Mouse (Mus musculus) naive thymus-derived CD4-positive, alpha-beta T cell, adult 2 months (primary cell): Measurements from ENCODE around the gene Hes3.

Source experiments
- DNase-seq: peaks from one replicate; pipeline ENCODE4 v3.0.0-alpha.2; 2011; ENCODE audit warnings: low read depth

The Hes3 gene

GRCm38 (mm10) chr4:152291562-152291961 is at the start of gene Hes3:
Hes3 (minus strand) TSS chr4:152291662.
- no peak for DNase-seq

DNA sequence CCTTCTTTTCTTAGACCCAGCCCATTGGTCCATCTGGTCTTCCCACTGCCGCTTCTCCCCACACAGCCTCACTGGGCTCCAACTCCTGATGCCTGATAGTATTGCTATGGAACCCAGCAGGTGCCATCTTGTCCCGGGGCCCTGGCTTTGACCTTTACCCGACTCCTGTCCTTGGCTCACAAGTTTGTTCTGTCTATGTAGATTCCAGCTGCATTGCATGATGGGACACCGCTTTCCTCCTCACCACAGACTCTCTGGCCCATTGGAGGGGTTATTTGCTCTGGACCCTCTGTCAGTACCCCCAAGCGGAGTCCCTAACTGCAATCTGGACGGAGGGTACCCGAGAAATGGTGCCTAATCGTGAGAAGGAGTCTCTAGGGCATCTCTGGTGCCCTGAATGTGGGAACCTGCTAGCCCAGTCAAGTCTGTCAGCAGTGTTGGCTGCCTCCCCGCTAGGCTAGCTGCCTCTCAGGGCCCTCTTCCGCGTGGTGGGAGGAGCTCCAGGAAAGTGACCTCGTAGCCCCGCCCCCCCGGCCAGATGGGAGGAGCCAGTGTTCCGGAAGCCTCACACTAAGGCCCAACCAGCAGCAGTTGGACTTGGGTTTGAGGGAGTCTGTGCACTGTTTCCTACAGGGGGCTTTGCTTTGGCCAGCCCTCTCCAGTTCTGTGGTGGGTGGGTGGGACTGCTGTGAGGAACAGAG is 49.3 kb upstream of the Hes3 start:
- DNase-seq = no peak

DNA sequence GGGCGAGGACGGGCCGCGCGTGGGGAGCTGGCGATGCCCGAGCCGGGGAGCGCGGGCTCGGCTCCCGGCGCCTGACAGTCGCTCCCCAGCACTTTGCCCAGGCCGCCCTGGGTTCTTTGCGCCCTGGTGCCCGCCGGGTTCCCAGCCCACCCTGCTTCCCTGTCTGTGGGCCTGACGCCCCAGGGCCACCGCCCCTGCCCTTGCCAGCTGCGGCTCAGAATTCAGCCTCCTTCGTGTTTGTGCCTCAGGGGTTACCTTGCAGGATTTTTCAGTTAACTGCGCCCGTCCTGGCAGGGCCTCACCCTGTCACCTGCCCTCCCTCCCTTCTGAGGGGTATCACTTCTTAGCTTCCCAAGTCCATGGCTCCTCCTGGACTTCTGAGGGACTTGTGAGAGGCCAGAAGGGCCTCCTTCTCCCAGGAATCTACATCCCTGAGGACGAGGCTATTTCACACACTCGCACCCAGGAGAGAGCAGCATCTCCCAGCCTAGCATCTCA is 47.9 kb upstream of the Hes3 start:
- no peak for DNase-seq

DNA sequence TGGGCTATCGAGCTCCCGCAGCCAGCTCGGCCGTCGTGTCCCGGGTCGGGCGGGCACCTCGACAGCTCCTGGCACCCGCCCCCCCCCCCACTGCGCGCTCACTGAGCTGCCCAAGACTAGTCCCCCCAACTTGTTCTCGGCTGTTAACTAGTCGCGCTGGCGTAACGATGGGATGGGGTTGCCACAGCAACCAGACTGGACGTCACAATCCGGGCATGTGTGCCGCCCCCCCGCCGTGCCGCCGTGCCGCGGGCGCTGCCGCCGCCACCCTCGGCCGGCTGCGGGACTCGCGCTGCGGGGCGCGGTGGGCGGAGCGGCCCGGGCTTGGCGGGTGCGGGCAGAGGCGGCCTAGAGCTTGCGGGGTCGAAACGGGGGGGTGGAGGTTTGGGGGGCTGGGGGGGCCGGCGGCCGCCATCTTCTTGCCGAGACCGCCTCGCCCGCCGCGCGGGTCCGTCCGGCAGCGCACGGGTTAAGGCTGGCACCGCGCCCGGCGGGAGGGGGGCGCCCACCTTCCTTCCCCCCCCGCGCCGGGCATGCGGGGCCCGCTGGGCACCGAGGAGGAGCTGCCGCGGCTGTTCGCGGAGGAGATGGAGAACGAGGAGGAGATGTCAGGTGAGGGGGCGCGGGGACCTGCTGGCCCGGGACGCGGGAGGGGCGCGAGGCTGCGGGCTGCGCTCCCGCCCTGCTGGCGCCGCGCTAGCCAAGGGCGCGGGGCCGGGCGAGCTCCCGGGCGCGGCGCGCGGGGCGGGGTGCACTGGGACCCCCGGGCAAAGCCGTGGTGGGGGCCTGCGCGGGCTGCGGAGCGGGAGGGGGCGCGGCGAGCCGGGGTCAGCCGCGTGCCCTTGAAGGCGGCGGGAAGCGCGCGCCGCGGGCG is 47.2 kb upstream of the Hes3 start, which contains the start of gene Chd5:
TSS of gene Chd5 (plus strand) at position 233 of the 874 bp plus-strand sequence.
- DNase-seq = no peak

DNA sequence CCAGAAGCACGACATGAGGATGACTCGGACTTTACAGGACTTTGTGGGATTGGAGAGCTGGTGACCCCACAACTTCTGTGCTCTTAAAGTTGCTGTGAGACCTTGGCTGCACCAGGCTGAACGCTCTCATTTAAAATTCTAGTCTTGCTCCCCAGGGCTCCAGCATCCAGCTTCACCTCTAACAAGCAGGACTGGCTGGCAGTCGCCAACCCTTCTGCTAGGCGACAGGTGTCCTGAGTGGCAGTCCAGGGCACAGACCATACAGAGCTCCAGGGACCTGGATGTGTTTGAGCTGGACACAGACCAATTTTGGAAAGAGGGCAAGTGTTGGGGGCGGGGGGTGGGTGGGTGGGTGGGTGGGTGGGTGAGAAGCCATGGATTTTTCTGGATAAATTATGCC is 46.3 kb upstream of the Hes3 start:
- DNase-seq = no peak

DNA sequence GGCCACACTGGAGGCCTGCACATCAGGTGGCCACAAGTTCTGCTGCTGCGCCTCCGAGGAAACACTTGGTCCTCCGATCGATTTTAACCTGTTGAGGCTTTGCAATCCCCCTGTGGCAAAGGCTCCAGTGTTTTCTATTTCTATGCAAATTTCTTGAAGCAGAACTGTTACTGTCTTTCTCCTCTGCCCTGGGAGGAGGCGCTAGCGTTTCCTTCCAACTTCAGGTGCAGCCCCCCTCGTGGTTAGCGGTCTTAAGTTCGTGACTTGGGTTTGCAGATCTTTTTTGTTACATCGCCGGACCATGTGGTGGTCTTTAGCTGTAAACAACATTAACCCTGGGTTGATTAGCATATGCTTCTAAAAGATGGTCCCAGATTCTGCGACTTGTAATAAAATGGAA is 42.1 kb upstream of the Hes3 start:
- DNase-seq = no peak

- DNase-seq = peak; percentile 61
These were observed 41.5 kb upstream of the Hes3 start for GRCm38 (mm10) chr4:152332952-152333351.

DNA sequence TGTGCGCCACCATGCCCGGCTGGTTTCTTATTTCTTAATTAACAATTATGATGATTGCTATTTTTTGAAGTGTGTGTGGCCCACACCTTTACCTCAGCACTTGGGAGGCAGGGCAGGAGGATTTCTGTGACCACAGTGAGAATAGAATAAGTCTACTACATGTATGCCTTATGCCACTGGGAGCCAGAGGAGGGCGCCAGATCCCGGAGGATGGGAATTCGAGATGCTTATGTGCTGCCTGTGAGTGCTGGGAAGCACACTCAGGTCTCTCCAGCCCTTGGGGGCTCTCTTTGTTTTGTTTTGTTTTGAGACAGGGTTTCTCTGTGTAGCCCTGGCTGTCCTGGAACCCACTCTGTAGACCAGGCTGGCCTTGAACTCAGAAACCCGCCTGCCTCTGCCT is 37.2 kb upstream of the Hes3 start:
- DNase-seq = peak; percentile 56

DNA sequence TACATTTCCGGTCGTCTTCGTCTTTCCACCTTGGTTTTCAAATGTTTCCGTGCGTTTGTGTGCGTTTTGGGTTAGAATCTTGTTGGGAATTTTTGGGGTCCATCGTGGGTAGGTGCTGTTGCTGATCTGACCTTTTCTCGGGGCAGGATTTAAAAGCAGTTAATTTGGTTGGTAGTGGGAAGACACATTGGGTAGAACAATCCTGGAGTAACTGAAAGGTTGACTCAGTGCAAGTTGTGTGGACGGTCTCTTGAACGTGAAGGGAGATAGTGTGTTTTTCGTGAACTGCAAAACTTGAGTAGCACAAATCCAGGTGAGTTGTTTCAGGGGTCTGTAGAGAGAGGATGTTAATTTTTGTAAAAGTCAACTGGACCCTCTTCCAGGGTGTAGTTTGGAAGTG is 35.1 kb upstream of the Hes3 start:
- no peak for DNase-seq

- peak; percentile 97 for DNase-seq
These were observed 34.3 kb upstream of the Hes3 start, which contains the start of gene Rpl22 for GRCm38 (mm10) chr4:152325574-152326411. Rpl22 (plus strand) TSS chr4:152325742.

DNA sequence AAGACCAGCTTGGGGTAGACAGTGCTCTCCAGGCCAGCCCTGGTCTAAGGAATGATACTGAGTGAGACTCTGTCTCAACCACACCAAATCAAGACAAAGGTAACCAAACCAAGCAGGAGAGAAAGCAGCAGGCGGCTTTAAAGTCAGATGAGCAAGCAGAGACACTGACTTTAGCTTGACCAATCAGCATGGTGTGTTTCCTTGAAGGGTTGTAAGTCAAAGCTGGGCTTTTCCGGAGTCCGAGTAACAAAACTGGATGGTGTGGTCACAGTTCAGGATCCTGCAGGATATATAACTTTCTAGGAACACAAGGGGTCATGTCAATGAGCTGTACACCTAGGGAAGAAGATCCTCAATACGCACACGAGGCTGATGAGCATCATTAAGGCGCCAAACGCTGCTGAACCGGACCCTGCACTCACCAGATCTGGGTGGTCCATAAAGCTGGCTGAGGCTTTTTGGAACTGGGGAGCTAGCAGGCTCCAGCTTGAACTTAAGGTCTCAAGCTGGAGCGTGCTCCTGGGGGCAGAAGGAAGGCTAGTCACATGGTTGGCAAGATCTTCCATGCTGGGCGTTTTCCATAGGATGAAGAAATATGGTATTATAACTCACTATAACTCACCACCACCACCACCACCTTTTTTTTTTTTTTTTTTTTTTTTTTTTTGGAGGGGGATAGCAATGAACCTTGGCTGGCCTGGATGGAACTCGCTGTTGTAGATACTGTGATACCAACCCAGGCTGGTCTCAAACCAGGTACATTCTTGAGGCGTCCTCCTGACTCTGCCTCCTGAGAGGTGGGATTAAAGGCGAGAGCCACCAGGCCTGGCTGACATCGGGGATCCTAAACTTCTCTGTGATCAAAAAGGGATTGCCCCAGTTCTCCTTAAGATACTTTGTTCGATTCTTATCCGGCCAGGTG is 33.4 kb upstream of the Hes3 start:
- peak; percentile 31 for DNase-seq

DNA sequence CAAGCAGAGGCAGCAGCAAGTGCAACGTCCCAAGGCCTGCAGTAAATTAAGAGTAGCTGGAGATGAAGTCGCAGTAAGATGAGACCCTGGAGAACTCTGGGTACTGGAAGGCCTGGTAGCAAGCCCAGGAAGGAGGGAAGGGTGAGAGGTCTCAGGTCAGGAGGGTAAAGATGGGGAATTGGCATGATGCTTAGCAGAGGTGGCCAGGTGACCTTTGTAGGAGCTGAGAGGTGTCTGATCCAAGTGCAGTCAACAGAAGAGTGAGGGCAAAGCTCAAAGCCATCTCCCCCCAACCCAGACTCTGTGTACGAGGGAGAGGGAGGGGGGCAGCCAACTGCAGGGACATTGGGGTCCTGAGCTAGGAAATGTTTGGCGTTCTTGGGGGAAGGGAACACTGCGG is 30.0 kb upstream of the Hes3 start:
- DNase-seq = no peak

GRCm38 (mm10) chr4:152318517-152319234 is 27.2 kb upstream of the Hes3 start, which contains the start of gene Rnf207:
Rnf207 (minus strand) TSS chr4:152318993.
- DNase-seq = peak; percentile 66

- DNase-seq = no peak
These were observed 26.2 kb upstream of the Hes3 start for GRCm38 (mm10) chr4:152317631-152318033.

DNA sequence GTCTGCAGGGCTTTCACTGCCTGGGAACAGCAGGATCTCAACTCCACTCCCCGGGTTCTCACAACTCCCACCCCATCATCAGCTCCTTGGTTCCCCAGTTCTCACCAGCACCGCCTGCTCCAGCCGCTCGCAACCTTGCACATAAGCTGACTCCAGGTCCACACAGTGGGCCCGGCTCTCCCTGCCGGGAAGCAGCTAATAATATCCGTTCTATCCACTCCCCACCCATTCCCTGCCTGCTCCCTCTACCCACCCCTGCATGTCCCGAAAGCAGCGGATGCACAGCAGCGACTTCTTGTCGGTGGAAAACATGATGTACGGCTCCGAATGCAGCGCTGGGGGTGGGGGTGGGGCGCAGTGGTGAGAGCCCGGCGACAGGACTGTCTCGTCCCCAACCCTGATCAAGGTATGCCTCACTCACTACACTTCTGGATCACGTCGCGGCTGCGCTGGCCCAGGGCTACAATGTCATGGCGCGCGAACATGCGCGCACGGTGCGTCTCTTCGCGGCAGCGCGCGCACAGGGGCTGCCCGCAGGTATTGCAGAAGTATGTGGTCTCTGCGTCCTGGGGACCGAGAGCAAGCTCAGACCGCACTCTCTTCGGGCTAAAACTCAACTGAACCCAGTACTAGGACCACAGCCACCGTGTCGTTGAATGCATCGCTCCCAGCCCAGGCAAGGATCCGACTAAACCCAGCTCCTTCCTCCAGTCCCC is 24.2 kb upstream of the Hes3 start:
- no peak for DNase-seq

- DNase-seq = peak; percentile 31
These were observed 22.5 kb upstream of the Hes3 start for GRCm38 (mm10) chr4:152313934-152314333.

DNA sequence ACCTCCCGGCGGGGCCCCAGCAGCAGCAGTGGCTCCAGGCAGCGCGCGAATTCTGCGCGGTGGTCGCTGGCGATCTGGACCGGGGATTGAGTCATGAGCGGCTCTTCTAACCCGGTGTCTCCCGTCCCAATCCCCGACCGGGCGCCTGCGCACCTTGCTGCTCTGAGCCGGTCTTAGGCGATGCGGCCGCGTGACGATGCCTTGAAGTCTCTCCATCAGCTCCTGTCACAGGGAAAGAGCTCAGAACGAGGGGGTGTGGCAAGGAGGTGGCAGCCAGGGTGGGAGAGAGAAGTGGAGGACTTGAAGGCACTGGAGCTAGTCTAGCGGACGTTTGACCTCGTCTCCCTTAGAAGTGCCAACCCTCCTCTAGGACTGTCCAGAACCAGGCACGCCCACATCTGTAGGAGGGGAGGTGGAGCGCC is 21.8 kb upstream of the Hes3 start:
- peak; percentile 31 for DNase-seq

DNA sequence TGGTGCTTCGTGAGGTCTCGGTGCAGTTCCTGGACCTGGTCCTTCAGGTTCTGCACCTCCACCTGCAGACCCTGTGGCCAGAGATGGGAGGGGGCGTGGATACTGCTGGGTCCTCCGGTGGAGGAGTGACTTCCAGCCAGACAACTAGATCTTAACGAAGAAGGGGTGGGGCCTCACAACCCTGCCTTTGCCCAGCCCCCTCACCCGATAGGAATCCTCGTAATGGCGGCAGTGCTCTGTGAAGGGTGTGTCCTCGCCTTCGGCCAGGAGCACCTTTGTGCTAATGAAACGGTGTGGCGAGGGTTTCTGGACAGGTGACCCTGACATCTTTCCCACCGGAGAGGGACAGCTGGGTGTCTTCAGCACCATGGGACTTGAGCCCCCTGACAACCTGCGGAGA is 20.7 kb upstream of the Hes3 start:
- no peak for DNase-seq

GRCm38 (mm10) chr4:152307542-152307941 is 16.1 kb upstream of the Hes3 start:
- DNase-seq = no peak

GRCm38 (mm10) chr4:152305991-152306390 is 14.5 kb upstream of the Hes3 start:
- no peak for DNase-seq
